Mouse (Mus musculus) ES-Bruce4 (cell line): ENCODE data around the gene Nat8f1. TPM values are rescaled to one million over a fixed set of nuclear protein-coding genes. Genes with fewer than 3 reads are reported as not detected.
A peak's percentile ranks its signal among the peaks of the same experiment; 100 is the strongest.
"Not testable (repeated sequence)": the region's sequence is repeated elsewhere in the genome, so short reads cannot be mapped to it uniquely, and the experiment has no call there.

ENCODE experiments used
- H3K27ac ChIP-seq: 2 replicates; pipeline ENCODE4 v1.5.1; 2012; ENCODE audit warnings: low read length, inconsistent platforms; ENCODE audit not compliant: insufficient read depth
- H3K27me3 ChIP-seq: 2 replicates; pipeline ENCODE4 v1.6.1; 2012; ENCODE audit warnings: mild to moderate bottlenecking, low read length, inconsistent platforms; ENCODE audit not compliant: control insufficient read depth, poor library complexity, insufficient read depth, severe bottlenecking
- H3K36me3 ChIP-seq: 2 replicates; pipeline ENCODE4 v1.6.1; 2012; ENCODE audit warnings: inconsistent platforms, mild to moderate bottlenecking, low read length, moderate library complexity; ENCODE audit not compliant: control insufficient read depth, poor library complexity, insufficient read depth, severe bottlenecking
- H3K4me1 ChIP-seq: one replicate; pipeline ENCODE4 v1.8.1; 2011; ENCODE audit warnings: low read length; ENCODE audit not compliant: control insufficient read depth, insufficient read depth
- H3K4me3 ChIP-seq: 2 replicates; pipeline ENCODE4 v1.5.1; 2011; ENCODE audit warnings: low read depth, mild to moderate bottlenecking, low read length
- H3K9ac ChIP-seq: 2 replicates; pipeline ENCODE4 v1.6.1; 2012; ENCODE audit warnings: low read depth, mild to moderate bottlenecking, inconsistent platforms; ENCODE audit not compliant: poor library complexity, severe bottlenecking
- H3K9me3 ChIP-seq: replicated peaks from 2 replicates; pipeline ENCODE4 v1.6.1; 2012; ENCODE audit warnings: mild to moderate bottlenecking, low read length, inconsistent platforms; ENCODE audit not compliant: control insufficient read depth, poor library complexity, insufficient read depth, severe bottlenecking
- CTCF ChIP-seq: IDR thresholded peaks from one replicate; pipeline ENCODE4 v1.8.1; 2011; ENCODE audit warnings: low read depth, low read length
- EP300 ChIP-seq: IDR thresholded peaks from 2 replicates; pipeline ENCODE4 v1.6.1; 2011; ENCODE audit warnings: low read depth, low read length; ENCODE audit not compliant: insufficient read depth
- POLR2A ChIP-seq: IDR thresholded peaks from one replicate; pipeline ENCODE4 v1.8.1; 2011; ENCODE audit warnings: low read length; ENCODE audit not compliant: insufficient read depth
- polyA plus RNA-seq: library from polyadenylated mRNA; stranded (reverse); fragments of >200 nt; gene quantifications from 2 replicates; pipeline ENCODE4 v1.2.4, GENCODE M21; 2011; ENCODE audit warnings: low read depth; ENCODE audit not compliant: missing spikeins, insufficient read depth, insufficient read length

Nat8f1 gene
- polyA plus RNA-seq, 1 experiment: 1.7 TPM

DNA sequence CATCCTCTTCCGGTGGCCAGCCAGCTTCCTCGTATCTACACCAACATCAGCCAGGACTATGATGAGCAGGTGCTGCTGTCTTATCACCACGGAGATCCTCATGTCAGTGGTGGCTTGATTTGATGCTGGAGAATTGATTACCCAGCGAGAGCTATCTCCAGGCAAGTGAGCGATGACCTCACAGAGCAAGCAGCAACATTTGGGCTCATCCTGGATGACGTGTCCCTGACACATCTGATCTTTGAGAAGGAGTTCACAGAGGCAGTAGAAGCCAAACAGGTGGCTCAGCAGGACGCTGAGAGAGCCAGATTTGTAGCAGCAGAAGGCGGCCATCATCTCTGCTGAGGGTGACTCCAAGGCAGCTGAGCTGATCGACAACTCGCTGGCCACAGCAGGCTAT, 23.2 kb upstream of the Nat8f1 start:
- H3K9ac ChIP-seq: no peak overlapping the region
- TF ChIP-seq EP300 (no peak), POLR2A (no peak), CTCF (no peak)
- no peaks in the 10 kb centered on the region for H3K9me3 ChIP-seq
- H3K36me3 ChIP-seq: peaks cover 5% of the 10 kb centered on the region; the same call in 1 of the 2 replicates
- no peaks in the 10 kb centered on the region for H3K4me1 ChIP-seq
- H3K4me3 ChIP-seq: no peak overlapping the region
- H3K27ac ChIP-seq: no peak overlapping the region
- no peaks in the 10 kb centered on the region for H3K27me3 ChIP-seq

- H3K27ac ChIP-seq, H3K9me3 ChIP-seq, H3K27me3 ChIP-seq, H3K36me3 ChIP-seq, H3K4me1 ChIP-seq: not testable (repeated sequence)
- Histone ChIP-seq H3K4me3 (peak overlapping the region; percentile 51), H3K9ac (peak overlapping the region; percentile 2; the same call in 1 of the 2 replicates)
- TF ChIP-seq CTCF: peak; percentile 37
Measured at GRCm38 (mm10) chr6:85936508-85937465, 21.3 kb upstream of the Nat8f1 start.

DNA sequence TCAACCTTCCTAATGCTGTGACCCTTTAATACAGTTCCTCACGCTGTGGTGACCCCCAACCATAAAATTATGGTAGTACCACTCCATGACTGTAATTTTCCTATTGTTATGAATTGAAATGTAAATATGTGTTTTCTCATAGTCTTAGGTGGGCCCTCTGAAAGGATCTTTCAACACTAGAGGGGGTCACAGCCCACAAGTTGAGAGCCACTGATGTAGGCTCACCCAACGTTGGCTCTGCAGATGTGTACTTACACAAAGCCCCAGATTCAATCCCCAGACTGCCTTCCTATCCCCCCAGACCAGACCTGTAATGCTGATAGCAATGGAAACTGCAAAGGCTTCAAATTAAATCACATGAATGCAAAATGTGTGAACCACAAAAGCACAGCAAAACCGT, 20.2 kb upstream of the Nat8f1 start:
- H3K9me3 ChIP-seq: no peaks in the 10 kb centered on the region
- no peaks in the 10 kb centered on the region for H3K27me3 ChIP-seq
- TF ChIP-seq CTCF (peak; percentile 8), POLR2A (no peak)
- H3K4me1 ChIP-seq: no peaks in the 10 kb centered on the region
- no peak overlapping the region for H3K27ac ChIP-seq
- no peaks in the 10 kb centered on the region for H3K36me3 ChIP-seq
- no peak overlapping the region for H3K9ac ChIP-seq
- H3K4me3 ChIP-seq: no peak overlapping the region

DNA sequence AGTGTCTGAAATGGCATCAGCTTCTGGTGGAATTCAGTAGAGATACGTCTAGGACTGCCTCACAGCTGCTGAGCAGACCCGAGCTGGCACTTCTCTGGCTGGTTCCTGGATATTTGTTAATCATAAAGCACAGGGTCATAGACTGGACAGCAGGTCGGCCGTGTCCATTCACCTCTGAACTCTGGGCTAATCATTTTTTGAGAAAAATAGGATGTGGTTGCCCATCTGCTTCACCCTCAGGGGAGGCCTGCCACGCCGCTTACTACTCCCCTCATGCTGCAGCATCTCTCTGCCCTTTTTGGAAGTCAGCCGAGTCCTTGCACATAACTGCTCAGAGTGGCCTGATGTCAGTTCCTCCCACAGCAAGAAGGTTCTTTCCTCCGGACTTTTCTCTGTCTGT, 18.6 kb upstream of the Nat8f1 start:
- Histone ChIP-seq H3K27me3 (no peaks in the 10 kb centered on the region), H3K36me3 (no peaks in the 10 kb centered on the region), H3K9ac (no peak overlapping the region), H3K4me1 (no peaks in the 10 kb centered on the region), H3K4me3 (no peak overlapping the region), H3K27ac (no peak overlapping the region), H3K9me3 (no peaks in the 10 kb centered on the region)
- no peak for TF ChIP-seq POLR2A
- TF ChIP-seq EP300: no peak
- TF ChIP-seq CTCF: no peak

DNA sequence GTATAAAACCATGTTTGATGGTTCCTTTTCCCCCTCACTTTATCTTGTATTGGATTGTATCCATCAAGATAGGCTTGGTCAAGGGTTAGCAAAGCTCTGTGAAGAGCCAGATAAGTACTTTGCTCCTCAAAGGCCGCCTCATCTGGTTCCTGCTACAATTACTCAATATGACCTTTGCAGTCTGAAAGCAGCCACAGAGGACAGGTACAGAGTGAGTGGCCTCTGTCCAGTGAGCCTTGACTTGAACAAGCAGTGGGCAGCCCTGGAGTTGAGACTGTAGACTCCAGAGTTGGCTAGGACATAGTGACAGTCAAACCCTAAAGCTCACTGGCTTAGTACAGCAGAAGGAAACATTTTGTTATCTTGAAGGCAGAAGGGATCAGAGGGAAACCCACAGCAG, 13.8 kb upstream of the Nat8f1 start:
- Histone ChIP-seq H3K36me3 (peaks cover 14% of the 10 kb centered on the region), H3K4me1 (no peaks in the 10 kb centered on the region), H3K9me3 (no peaks in the 10 kb centered on the region), H3K27ac (no peak overlapping the region), H3K27me3 (no peaks in the 10 kb centered on the region), H3K4me3 (no peak overlapping the region), H3K9ac (no peak overlapping the region)
- no peak for TF ChIP-seq EP300
- TF ChIP-seq CTCF: no peak
- no peak for TF ChIP-seq POLR2A

- Histone ChIP-seq H3K4me1 (no peaks in the 10 kb centered on the region), H3K4me3 (no peak overlapping the region), H3K36me3 (peaks cover 14% of the 10 kb centered on the region), H3K9ac (no peak overlapping the region), H3K27me3 (no peaks in the 10 kb centered on the region), H3K27ac (no peak overlapping the region), H3K9me3 (no peaks in the 10 kb centered on the region)
- TF ChIP-seq POLR2A: no peak
- no peak for TF ChIP-seq EP300
- no peak for TF ChIP-seq CTCF
Measured at GRCm38 (mm10) chr6:85927476-85928464, 12.3 kb upstream of the Nat8f1 start.
